Mouse (Mus musculus) intestine, embryonic 15.5 days (tissue): Measurements from ENCODE around the gene Adamts7. TPM values are rescaled to one million over a fixed set of nuclear protein-coding genes. Genes with fewer than 3 reads are reported as not detected.

Experiments used
- ATAC-seq: fragments of 200-750 bp; cut with Nextera tagmentation; 2 replicates; pipeline ENCODE4 v1.8.0; 2017; ENCODE audit warnings: moderate TSS enrichment, moderate library complexity
- H3K27ac ChIP-seq: fragments of 300-500 bp; sonication (generic); 2 replicates; pipeline ENCODE4 v1.5.1; 2015; ENCODE audit warnings: mild to moderate bottlenecking, inconsistent platforms
- H3K27me3 ChIP-seq: fragments of 300-500 bp; sonication (generic); replicated peaks from 2 replicates; pipeline ENCODE4 v1.6.1; 2015; ENCODE audit warnings: inconsistent platforms
- H3K36me3 ChIP-seq: fragments of 300-500 bp; sonication (generic); 2 replicates; pipeline ENCODE4 v1.6.1; 2015; ENCODE audit warnings: inconsistent platforms
- H3K4me1 ChIP-seq: fragments of 300-500 bp; sonication (generic); replicated peaks from 2 replicates; pipeline ENCODE4 v1.6.1; 2015; ENCODE audit warnings: inconsistent platforms
- H3K4me2 ChIP-seq: fragments of 300-500 bp; sonication (generic); replicated peaks from 2 replicates; pipeline ENCODE4 v1.6.1; 2015; ENCODE audit warnings: mild to moderate bottlenecking, inconsistent platforms
- H3K4me3 ChIP-seq: fragments of 300-500 bp; sonication (generic); replicated peaks from 2 replicates; pipeline ENCODE4 v1.5.1; 2015; ENCODE audit warnings: inconsistent platforms
- H3K9ac ChIP-seq: fragments of 300-500 bp; sonication (generic); 2 replicates; pipeline ENCODE4 v1.6.1; 2015; ENCODE audit warnings: inconsistent platforms
- H3K9me3 ChIP-seq: fragments of 300-500 bp; sonication (generic); 2 replicates; pipeline ENCODE4 v1.6.1; 2016; ENCODE audit warnings: inconsistent platforms
- WGBS: fragments of 180-500 bp; shearing (Covaris S2); methylation state at CpG from one replicate; pipeline ENCODE4 v1.1.7; 2015; 5-methylcytosine and 5-hydroxymethylcytosine counted together
- polyA plus RNA-seq: library from polyadenylated mRNA; unstranded; fragments of >200 nt; fragmentation: Nextera tagmentation; extraction: Ambion mirVana; gene quantifications from 2 replicates; pipeline ENCODE4 v1.2.1, GENCODE M21; 2015

The Adamts7 gene
- polyA plus RNA-seq, 1 experiment from 2014 or later, result 14.1 TPM

DNA sequence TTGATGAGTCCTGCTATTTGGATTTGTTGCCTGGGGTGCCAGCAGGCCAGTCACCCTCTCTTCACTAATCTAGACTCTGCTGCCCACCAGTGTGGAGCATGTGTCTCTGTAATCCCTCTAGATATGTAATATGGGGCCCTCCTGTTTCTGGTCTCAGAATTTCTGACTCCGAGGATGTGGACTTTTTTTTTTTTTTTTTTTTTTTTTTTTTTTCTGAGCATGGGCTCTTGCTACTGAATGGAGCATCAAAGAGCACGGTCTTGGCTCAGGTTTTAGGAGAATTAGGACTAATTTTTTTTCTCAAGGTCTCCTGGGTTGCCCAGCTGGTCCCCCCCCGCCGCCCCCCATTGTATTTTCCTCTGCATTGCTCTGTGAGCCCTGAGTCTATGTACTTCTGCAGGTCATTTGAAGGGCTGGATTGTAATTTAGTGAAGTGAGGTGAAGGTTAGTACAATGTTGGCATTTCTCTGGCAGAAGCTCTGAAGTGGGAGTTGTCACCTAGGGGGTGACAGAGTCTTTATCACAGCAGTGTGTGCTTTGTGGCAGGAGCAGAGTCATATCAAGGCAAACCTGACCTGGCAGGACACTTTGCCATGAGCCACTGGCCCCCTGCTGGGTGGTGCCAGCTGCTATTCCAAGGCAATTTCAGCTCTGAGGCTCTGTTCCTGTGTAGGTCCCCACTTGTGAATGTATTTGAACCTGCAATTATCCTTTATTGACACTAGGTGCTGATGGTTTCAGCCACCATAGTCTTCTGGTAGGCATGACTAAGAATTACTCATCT, 2.0 kb downstream of the Adamts7 start:
- WGBS, result 63% methylated on average over 4 of the region's 4 CpGs
- H3K4me2 ChIP-seq, result peak overlapping the region; percentile 94
- peaks cover 4% of the 10 kb centered on the region; the same call in 1 of the 2 replicates for H3K4me1 ChIP-seq
- no peak overlapping the region for H3K4me3 ChIP-seq
- no peak for ATAC-seq
- H3K27ac ChIP-seq, result no peak overlapping the region
- H3K9me3 ChIP-seq, result no peaks in the 10 kb centered on the region
- no peaks in the 10 kb centered on the region for H3K36me3 ChIP-seq
- no peaks in the 10 kb centered on the region for H3K27me3 ChIP-seq
- no peak overlapping the region for H3K9ac ChIP-seq

DNA sequence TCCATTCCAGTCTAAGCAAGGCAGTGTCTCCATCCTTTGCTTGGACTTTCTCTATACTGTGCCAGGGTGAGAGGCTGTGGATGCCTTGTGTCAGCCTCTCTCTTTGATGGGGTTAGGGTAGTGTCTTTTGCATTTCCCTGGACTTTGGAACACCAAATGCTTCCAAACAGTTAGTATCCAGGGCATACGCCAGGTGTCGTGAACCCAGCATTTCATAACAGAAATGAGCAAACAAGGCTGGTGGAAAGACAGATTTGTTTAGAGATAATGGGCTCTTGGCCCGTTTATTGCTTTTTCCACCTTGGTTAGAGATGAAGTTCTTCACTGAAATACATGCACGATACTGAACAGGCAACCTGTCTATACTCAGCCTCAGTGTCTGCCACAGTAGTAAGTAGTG, 2.7 kb downstream of the Adamts7 start:
- H3K36me3 ChIP-seq, result no peaks in the 10 kb centered on the region
- no peak overlapping the region for H3K4me2 ChIP-seq
- ATAC-seq, result no peak
- H3K27me3 ChIP-seq, result no peaks in the 10 kb centered on the region
- no peak overlapping the region for H3K9ac ChIP-seq
- H3K4me3 ChIP-seq, result no peak overlapping the region
- 73% methylated on average over 4 of the region's 4 CpGs for WGBS
- H3K27ac ChIP-seq, result no peak overlapping the region
- H3K4me1 ChIP-seq, result peaks cover 4% of the 10 kb centered on the region; the same call in 1 of the 2 replicates
- H3K9me3 ChIP-seq, result no peaks in the 10 kb centered on the region

DNA sequence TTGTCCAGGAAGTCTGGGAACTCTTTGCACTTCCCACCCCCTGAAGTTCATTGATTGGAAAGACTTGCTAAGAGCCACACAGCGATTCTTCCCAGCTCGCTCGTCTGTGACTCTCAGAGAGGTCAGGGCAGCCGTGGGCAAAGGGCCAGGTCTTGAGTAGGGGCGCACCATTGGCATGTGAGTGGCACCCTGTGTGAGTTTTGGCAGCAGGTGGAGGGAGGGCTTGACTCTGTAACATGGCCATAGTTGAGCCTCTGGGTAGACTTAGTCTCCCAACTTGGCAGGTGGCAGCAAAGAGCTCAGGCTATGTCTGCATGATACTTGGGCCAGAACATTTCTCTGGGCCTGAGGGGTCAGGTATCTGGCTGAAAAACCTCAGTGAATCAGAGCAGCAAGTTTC, 3.7 kb downstream of the Adamts7 start:
- Histone ChIP-seq H3K36me3 (no peaks in the 10 kb centered on the region), H3K4me3 (no peak overlapping the region), H3K27me3 (no peaks in the 10 kb centered on the region), H3K4me1 (peaks cover 4% of the 10 kb centered on the region; the same call in 1 of the 2 replicates), H3K4me2 (no peak overlapping the region), H3K9ac (no peak overlapping the region), H3K27ac (no peak overlapping the region), H3K9me3 (no peaks in the 10 kb centered on the region)
- 79% methylated on average over 5 of the region's 5 CpGs for WGBS
- no peak for ATAC-seq

DNA sequence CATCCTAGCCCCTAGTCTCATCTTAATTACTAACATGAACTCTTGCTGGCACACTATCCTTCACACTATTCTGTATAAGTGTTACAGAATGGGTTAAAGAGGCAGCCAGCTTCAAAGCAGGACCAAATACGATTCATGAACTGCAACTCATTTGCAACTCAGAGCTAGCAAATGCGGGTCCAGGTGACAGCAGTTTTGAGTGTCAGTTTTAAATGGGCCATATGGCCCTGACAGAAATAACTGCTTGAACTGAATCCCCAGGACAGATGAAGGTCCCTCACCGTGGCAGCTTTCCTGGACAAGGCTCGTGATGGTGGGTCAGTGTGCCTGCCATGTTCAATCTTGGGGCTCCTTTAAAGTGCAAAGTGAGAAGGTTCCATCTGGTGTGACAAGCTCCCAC, 7.1 kb downstream of the Adamts7 start:
- no peak for ATAC-seq
- WGBS, result 75% methylated on average over 4 of the region's 4 CpGs

DNA sequence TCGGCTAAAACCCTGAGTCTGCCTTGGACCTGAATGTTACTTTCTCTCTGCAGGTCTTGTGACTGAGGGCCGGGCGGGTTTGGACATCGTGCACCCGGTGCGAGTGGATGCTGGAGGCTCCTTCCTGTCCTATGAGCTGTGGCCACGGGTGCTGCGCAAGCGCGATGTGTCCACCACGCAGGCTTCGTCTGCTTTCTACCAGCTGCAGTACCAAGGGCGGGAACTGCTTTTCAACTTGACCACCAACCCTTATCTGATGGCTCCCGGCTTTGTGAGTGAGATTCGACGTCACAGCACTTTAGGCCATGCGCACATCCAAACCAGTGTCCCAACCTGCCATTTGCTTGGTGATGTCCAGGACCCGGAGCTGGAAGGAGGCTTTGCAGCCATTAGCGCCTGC, 8.6 kb downstream of the Adamts7 start:
- Histone ChIP-seq H3K4me1 (no peaks in the 10 kb centered on the region), H3K9me3 (no peaks in the 10 kb centered on the region), H3K36me3 (no peaks in the 10 kb centered on the region), H3K4me3 (no peak overlapping the region), H3K27me3 (no peaks in the 10 kb centered on the region), H3K27ac (no peak overlapping the region), H3K9ac (no peak overlapping the region), H3K4me2 (no peak overlapping the region)
- 92% methylated on average over 19 of the region's 19 CpGs for WGBS
- no peak for ATAC-seq

More for the DNA sequence above, 7.1 kb downstream of the Adamts7 start:
- no peaks in the 10 kb centered on the region for H3K36me3 ChIP-seq
- H3K27ac ChIP-seq, result no peak overlapping the region
- no peaks in the 10 kb centered on the region for H3K27me3 ChIP-seq
- H3K4me3 ChIP-seq, result no peak overlapping the region
- no peak overlapping the region for H3K9ac ChIP-seq
- no peaks in the 10 kb centered on the region for H3K4me1 ChIP-seq
- no peak overlapping the region for H3K4me2 ChIP-seq
- no peaks in the 10 kb centered on the region for H3K9me3 ChIP-seq

DNA sequence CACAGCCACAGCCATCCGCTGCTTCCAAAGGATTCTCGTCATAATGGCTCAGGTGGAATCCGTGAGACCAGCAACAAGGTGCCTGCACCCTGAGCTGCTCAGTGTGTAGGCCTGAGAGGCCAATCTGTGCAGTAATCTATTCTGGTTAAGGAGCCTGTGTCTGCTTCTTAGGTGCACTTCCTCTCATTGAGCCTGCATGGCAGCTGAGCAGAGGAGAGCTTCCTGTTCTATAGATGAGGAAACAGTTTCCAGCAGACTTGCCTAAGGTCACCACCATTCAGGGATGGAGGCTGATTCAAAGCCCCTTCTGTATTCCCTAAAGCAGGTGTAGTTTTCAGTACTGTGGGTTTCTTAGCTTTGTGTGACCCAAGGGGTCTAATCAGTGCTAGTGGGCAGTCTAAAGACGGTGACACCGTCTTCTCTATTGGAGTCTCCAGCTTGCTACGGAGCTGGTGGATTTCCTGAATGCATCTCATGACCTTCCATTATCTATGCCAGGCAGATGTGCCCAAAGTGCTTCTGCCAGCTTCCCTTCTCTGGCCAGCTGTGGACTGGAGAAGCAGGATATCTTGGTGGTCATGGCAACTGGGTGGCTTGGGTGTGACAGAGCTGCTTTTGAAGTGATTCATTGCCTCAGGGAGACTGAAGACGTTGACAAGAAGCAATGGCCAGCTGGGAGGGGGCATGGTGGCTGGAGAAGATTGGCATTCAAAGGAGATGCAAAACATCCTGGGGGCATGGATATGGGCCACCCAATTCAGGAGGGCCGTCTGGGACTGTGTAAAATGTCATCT, 9.9 kb downstream of the Adamts7 start:
- ATAC-seq, result no peak
- Histone ChIP-seq H3K27me3 (no peaks in the 10 kb centered on the region), H3K9ac (no peak overlapping the region), H3K4me3 (no peak overlapping the region), H3K4me2 (no peak overlapping the region), H3K9me3 (no peaks in the 10 kb centered on the region), H3K4me1 (no peaks in the 10 kb centered on the region), H3K27ac (no peak overlapping the region), H3K36me3 (no peaks in the 10 kb centered on the region)
- 80% methylated on average over 8 of the region's 8 CpGs for WGBS

DNA sequence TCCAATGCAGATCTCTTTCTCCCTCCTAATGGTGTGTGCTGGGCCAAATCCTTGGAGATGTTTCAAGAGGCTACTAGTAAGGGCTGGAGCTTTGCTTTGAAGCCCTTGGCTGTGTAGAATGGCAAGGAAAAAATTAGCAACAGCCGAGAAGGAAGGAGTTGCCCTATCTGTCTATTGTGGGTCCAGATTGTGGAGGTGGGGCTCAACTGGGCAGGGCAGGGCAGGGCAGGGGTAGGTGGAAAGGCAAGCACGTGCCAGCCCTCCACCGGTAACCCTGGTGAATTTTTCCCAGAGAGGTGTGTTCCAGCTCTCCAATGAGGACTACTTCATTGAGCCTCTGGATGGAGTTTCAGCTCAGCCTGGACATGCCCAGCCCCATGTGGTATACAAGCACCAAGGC, 10.5 kb downstream of the Adamts7 start:
- 79% methylated on average over 3 of the region's 3 CpGs for WGBS
- no peaks in the 10 kb centered on the region for H3K27me3 ChIP-seq
- H3K27ac ChIP-seq, result no peak overlapping the region
- H3K4me3 ChIP-seq, result no peak overlapping the region
- no peak overlapping the region for H3K4me2 ChIP-seq
- ATAC-seq, result no peak
- no peaks in the 10 kb centered on the region for H3K9me3 ChIP-seq
- H3K4me1 ChIP-seq, result no peaks in the 10 kb centered on the region
- H3K9ac ChIP-seq, result no peak overlapping the region
- no peaks in the 10 kb centered on the region for H3K36me3 ChIP-seq

DNA sequence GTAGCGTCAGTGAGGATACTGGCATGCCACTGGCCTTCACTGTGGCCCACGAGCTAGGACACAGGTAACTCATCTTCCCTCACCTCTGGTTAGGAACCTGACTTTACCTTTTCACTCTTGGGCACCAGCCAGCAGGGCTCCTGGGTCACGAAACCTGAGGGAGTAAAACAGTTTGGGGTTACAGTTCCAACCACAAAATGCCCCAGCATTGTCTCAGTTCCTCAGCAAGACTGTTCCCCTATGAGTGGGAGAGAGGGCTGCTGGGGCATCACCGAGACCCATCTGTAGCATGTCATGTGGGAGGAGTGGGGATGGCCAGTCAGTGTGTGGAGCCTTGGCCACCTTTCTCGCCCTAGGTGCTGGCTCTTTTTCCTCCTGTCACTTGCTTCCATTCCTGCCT, 16.5 kb downstream of the Adamts7 start:
- 87% methylated on average over 5 of the region's 5 CpGs for WGBS
- Histone ChIP-seq H3K4me3 (no peak overlapping the region), H3K9me3 (no peaks in the 10 kb centered on the region), H3K4me1 (peaks cover 15% of the 10 kb centered on the region), H3K27ac (no peak overlapping the region), H3K27me3 (no peaks in the 10 kb centered on the region), H3K9ac (no peak overlapping the region), H3K4me2 (no peak overlapping the region), H3K36me3 (no peaks in the 10 kb centered on the region; the same call in 1 of the 2 replicates)
- ATAC-seq, result no peak

DNA sequence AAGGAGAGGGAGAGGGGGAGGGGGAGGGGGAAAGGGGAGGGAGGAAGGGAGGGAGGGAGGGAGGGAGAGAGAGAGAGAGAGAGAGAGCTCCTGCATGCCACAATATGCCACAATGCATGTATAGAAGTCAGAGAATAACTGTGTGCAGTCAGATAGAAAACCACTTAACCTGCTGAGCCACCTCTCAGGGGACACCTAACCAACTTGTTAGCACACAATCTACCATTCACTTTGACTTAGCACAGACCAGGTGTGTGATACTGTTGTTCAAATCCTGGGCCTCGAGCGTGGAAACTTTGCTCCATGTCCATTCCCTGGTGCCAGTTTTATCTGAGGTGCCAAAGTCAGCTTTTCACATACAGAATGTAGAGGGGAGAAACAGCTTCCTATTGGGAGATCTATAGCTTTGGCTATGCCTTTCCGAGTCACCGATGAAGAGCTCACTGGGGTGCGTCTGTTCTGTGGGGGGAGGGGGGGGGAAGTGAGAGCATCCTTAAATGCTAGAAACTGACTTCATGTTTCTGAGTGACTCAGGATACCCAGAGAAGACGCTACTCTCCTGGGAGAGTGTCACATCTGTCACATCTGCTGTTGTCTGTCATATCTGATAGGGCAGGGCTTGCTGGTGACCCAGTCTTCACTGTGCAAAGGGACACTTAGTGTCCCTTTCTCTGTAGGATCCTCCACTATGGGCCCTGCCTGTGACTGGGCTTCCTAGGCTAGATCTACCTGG, 19.0 kb downstream of the Adamts7 start:
- Histone ChIP-seq H3K27ac (no peak overlapping the region), H3K36me3 (no peaks in the 10 kb centered on the region; the same call in 1 of the 2 replicates), H3K4me1 (peaks cover 18% of the 10 kb centered on the region), H3K4me3 (no peak overlapping the region), H3K9ac (no peak overlapping the region), H3K9me3 (no peaks in the 10 kb centered on the region), H3K4me2 (no peak overlapping the region), H3K27me3 (no peaks in the 10 kb centered on the region)
- 80% methylated on average over 6 of the region's 6 CpGs for WGBS
- no peak for ATAC-seq

DNA sequence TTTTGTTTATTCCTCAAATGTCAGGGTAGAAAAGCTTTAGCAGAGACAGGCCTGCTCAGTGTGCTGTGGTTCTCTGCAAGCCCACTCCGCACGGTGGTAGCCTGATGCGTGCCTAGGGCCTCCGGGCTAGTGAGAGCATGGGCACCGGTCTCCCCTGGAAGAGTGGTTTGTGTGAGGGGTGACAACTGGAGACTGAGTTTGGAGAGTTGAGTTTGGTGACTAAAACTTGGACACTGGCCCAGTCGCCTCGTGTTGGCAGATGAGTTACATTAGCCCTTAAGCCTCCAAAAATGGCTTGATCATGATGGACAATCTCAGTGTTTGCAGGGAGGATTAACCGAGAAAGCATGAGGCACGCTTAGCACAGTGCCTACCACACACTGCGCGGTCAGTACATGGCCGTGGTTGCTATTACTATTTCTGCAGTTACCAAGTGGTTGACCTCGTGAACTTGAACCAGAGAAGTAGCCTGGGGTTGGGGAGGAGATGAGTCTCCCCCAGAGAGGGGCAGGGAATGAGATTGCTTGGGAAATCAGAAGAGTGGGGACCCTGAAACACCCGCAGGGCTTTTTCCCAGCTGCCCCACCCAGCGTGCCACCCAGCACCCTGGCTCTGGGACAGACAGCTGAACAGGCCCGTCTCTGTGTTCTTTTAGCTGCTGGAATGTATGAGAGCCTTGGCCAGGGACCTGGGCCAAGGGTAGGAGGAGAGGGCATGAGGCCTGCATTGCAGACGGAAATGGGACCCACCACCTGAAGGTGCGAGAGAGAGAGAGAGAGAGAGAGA, 20.0 kb downstream of the Adamts7 start:
- no peak overlapping the region for H3K27ac ChIP-seq

DNA sequence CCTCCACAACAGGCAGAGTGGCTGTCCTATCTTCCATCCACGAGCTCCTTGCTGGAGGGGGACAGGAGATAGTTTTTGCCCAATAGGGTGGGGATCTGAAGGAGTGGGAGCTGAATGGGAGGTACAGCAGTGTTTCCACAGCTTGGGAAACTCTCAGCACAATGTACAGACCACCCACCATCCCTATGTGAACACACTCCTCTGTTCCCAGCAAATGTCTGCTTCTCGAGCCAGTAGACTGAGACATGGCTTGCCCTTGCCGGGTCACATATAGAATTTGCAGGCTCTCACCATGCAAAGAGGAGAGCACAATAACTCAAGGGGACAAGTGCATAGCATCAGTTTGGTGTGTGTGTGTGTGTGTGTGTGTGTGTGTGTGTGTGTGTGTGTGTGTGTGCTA, 20.7 kb downstream of the Adamts7 start:
- H3K36me3 ChIP-seq, result no peaks in the 10 kb centered on the region; the same call in 1 of the 2 replicates
- no peak overlapping the region for H3K4me3 ChIP-seq
- peak; percentile 15; the same call in 1 of the 2 replicates for ATAC-seq
- H3K27ac ChIP-seq, result no peak overlapping the region
- H3K4me2 ChIP-seq, result no peak overlapping the region
- H3K4me1 ChIP-seq, result peaks cover 18% of the 10 kb centered on the region
- 59% methylated on average over 3 of the region's 3 CpGs for WGBS
- no peaks in the 10 kb centered on the region for H3K9me3 ChIP-seq
- no peak overlapping the region for H3K9ac ChIP-seq
- H3K27me3 ChIP-seq, result no peaks in the 10 kb centered on the region

More for the DNA sequence above, 20.0 kb downstream of the Adamts7 start:
- Histone ChIP-seq H3K4me2 (no peak overlapping the region), H3K9me3 (no peaks in the 10 kb centered on the region), H3K4me1 (peaks cover 18% of the 10 kb centered on the region), H3K9ac (no peak overlapping the region), H3K27me3 (no peaks in the 10 kb centered on the region), H3K36me3 (no peaks in the 10 kb centered on the region; the same call in 1 of the 2 replicates), H3K4me3 (no peak overlapping the region)
- 0 out of 2 replicates have a peak, but pooled peaks have one; percentile 15 for ATAC-seq
- 60% methylated on average over 18 of the region's 18 CpGs for WGBS
